Mouse (Mus musculus) lung, embryonic 16.5 days (tissue): ENCODE measurements around the gene Ralgds. TPM values are rescaled to one million over a fixed set of nuclear protein-coding genes. Genes with fewer than 3 reads are reported as not detected.
A peak's percentile ranks its signal among the peaks of the same experiment; 100 is the strongest.
"Not testable (repeated sequence)": the region's sequence is repeated elsewhere in the genome, so short reads cannot be mapped to it uniquely, and the experiment has no call there.

Experiments
- ATAC-seq: fragments of 200-750 bp; cut with Nextera tagmentation; 2 replicates; pipeline ENCODE4 v1.8.0; 2017; ENCODE audit warnings: low read depth, mild to moderate bottlenecking, moderate library complexity
- H3K27ac ChIP-seq: fragments of 300-500 bp; sonication (generic); 2 replicates; pipeline ENCODE4 v1.5.1; 2014; ENCODE audit warnings: mild to moderate bottlenecking, control low read depth, low read length
- H3K27me3 ChIP-seq: fragments of 300-500 bp; sonication (generic); 2 replicates; pipeline ENCODE4 v1.6.1; 2014; ENCODE audit warnings: low read depth, low read length, mixed read lengths; ENCODE audit not compliant: control insufficient read depth, insufficient read depth
- H3K36me3 ChIP-seq: fragments of 300-500 bp; sonication (generic); 2 replicates; pipeline ENCODE4 v1.6.1; 2014; ENCODE audit warnings: low read length; ENCODE audit not compliant: control insufficient read depth, insufficient read depth
- H3K4me1 ChIP-seq: fragments of 300-500 bp; sonication (generic); replicated peaks from 2 replicates; pipeline ENCODE4 v1.6.1; 2014; ENCODE audit warnings: low read length, mixed read lengths; ENCODE audit not compliant: control insufficient read depth, insufficient read depth
- H3K4me2 ChIP-seq: fragments of 300-500 bp; sonication (generic); 2 replicates; pipeline ENCODE4 v1.6.1; 2014; ENCODE audit warnings: low read depth, low read length, control low read depth
- H3K4me3 ChIP-seq: fragments of 300-500 bp; sonication (generic); 2 replicates; pipeline ENCODE4 v1.5.1; 2014; ENCODE audit warnings: mild to moderate bottlenecking, low read length, control low read depth
- H3K9ac ChIP-seq: fragments of 300-500 bp; sonication (generic); 2 replicates; pipeline ENCODE4 v1.6.1; 2014; ENCODE audit warnings: low read length, control low read depth
- H3K9me3 ChIP-seq: fragments of 300-500 bp; sonication (generic); 2 replicates; pipeline ENCODE4 v1.6.1; 2016; ENCODE audit warnings: low read length; ENCODE audit not compliant: control insufficient read depth
- WGBS: fragments of 180-500 bp; shearing (Covaris S2); extraction: QIAGEN DNeasy Blood & Tissue Kit; methylation state at CpG from one replicate; pipeline ENCODE4 v1.1.7; 2014; 5-methylcytosine and 5-hydroxymethylcytosine counted together
- polyA plus RNA-seq: library from polyadenylated mRNA; unstranded; fragments of >200 nt; fragmentation: Nextera tagmentation; extraction: Ambion mirVana; gene quantifications from 2 replicates; pipeline ENCODE4 v1.2.1, GENCODE M21; 2015

Ralgds gene
- polyA plus RNA-seq, 1 experiment from 2014 or later: 27.3 TPM

- not testable (repeated sequence) for H3K27ac ChIP-seq, H3K9ac ChIP-seq, H3K9me3 ChIP-seq, H3K4me1 ChIP-seq, H3K27me3 ChIP-seq, H3K4me2 ChIP-seq, ATAC-seq, H3K4me3 ChIP-seq
- H3K36me3 ChIP-seq: peaks cover 37% of the 10 kb centered on the region
- 91% methylated on average over 8 of the region's 8 CpGs for WGBS
Measured at GRCm38 (mm10) chr2:28472011-28472410, 40.9 kb upstream of the Ralgds start.

- not testable (repeated sequence) for ATAC-seq, H3K4me3 ChIP-seq
Measured at GRCm38 (mm10) chr2:28477993-28478392, 34.9 kb upstream of the Ralgds start.

GRCm38 (mm10) chr2:28479208-28480204, 33.4 kb upstream of the Ralgds start:
- Histone ChIP-seq H3K9ac (no peak overlapping the region), H3K4me1 (no peaks in the 10 kb centered on the region), H3K4me3 (no peak overlapping the region), H3K27me3 (no peaks in the 10 kb centered on the region), H3K27ac (no peak overlapping the region), H3K36me3 (no peaks in the 10 kb centered on the region), H3K9me3 (no peaks in the 10 kb centered on the region), H3K4me2 (no peak overlapping the region)
- ATAC-seq: no peak
- 59% methylated on average over 20 of the region's 20 CpGs for WGBS

More at GRCm38 (mm10) chr2:28477993-28478392, 34.9 kb upstream of the Ralgds start:
- not testable (repeated sequence) for H3K36me3 ChIP-seq, H3K27me3 ChIP-seq, H3K27ac ChIP-seq, H3K9me3 ChIP-seq, H3K4me1 ChIP-seq, H3K9ac ChIP-seq, H3K4me2 ChIP-seq
- 92% methylated on average over 5 of the region's 5 CpGs for WGBS

- H3K4me3 ChIP-seq: no peak overlapping the region
- H3K27ac ChIP-seq: no peak overlapping the region
- no peaks in the 10 kb centered on the region for H3K4me1 ChIP-seq
- no peaks in the 10 kb centered on the region for H3K36me3 ChIP-seq
- no peak overlapping the region for H3K9ac ChIP-seq
- WGBS: 63% methylated on average over 2 of the region's 2 CpGs
- no peaks in the 10 kb centered on the region for H3K9me3 ChIP-seq
- no peak overlapping the region for H3K4me2 ChIP-seq
- ATAC-seq: no peak
- no peaks in the 10 kb centered on the region for H3K27me3 ChIP-seq
Measured at GRCm38 (mm10) chr2:28483861-28484260, 29.1 kb upstream of the Ralgds start.

- H3K4me3 ChIP-seq: no peak overlapping the region
- WGBS: 58% methylated on average over 2 of the region's 2 CpGs
- no peak for ATAC-seq
Measured at GRCm38 (mm10) chr2:28494521-28494920, 18.4 kb upstream of the Ralgds start.

GRCm38 (mm10) chr2:28495207-28495756, 17.6 kb upstream of the Ralgds start:
- H3K4me2 ChIP-seq: no peak overlapping the region
- WGBS: 59% methylated on average over 14 of the region's 14 CpGs
- ATAC-seq: no peak

More at GRCm38 (mm10) chr2:28494521-28494920, 18.4 kb upstream of the Ralgds start:
- Histone ChIP-seq H3K27ac (no peak overlapping the region), H3K9ac (no peak overlapping the region), H3K27me3 (no peaks in the 10 kb centered on the region), H3K36me3 (no peaks in the 10 kb centered on the region), H3K9me3 (no peaks in the 10 kb centered on the region), H3K4me2 (no peak overlapping the region), H3K4me1 (peaks cover 5% of the 10 kb centered on the region; the same call in 1 of the 2 replicates)

GRCm38 (mm10) chr2:28495801-28496595, 16.9 kb upstream of the Ralgds start:
- no peaks in the 10 kb centered on the region for H3K36me3 ChIP-seq
- H3K4me3 ChIP-seq: no peak overlapping the region
- H3K27ac ChIP-seq: peak overlapping the region; percentile 1; the same call in 1 of the 2 replicates
- H3K9ac ChIP-seq: 0 out of 2 replicates have a peak overlapping the region, but pooled peaks have one; percentile 0
- no peak overlapping the region for H3K4me2 ChIP-seq
- H3K4me1 ChIP-seq: peaks cover 5% of the 10 kb centered on the region; the same call in 1 of the 2 replicates
- WGBS: 74% methylated on average over 16 of the region's 16 CpGs
- H3K27me3 ChIP-seq: no peaks in the 10 kb centered on the region
- no peaks in the 10 kb centered on the region for H3K9me3 ChIP-seq
- no peak for ATAC-seq

More at GRCm38 (mm10) chr2:28495207-28495756, 17.6 kb upstream of the Ralgds start:
- no peak overlapping the region for H3K4me3 ChIP-seq
- no peaks in the 10 kb centered on the region for H3K36me3 ChIP-seq
- H3K27me3 ChIP-seq: no peaks in the 10 kb centered on the region
- no peak overlapping the region for H3K27ac ChIP-seq
- peaks cover 5% of the 10 kb centered on the region; the same call in 1 of the 2 replicates for H3K4me1 ChIP-seq
- H3K9me3 ChIP-seq: no peaks in the 10 kb centered on the region
- H3K9ac ChIP-seq: no peak overlapping the region

GRCm38 (mm10) chr2:28496671-28497070, 16.3 kb upstream of the Ralgds start, which contains the start of gene Gbgt1:
Gene Gbgt1, plus strand, starts transcription at chr2:28496891.
- WGBS: 73% methylated on average over 5 of the region's 5 CpGs
- Histone ChIP-seq H3K36me3 (no peaks in the 10 kb centered on the region), H3K4me3 (no peak within 1 kb of the TSS), H3K9ac (0 out of 2 replicates have a peak within 1 kb of the TSS, but pooled peaks have one; percentile 0), H3K4me2 (no peak within 1 kb of the TSS), H3K9me3 (no peaks in the 10 kb centered on the region), H3K27me3 (no peaks in the 10 kb centered on the region), H3K27ac (peak within 1 kb of the TSS; percentile 1; the same call in 1 of the 2 replicates), H3K4me1 (peaks cover 5% of the 10 kb centered on the region; the same call in 1 of the 2 replicates)
- ATAC-seq: peak; percentile 34
